Mouse (Mus musculus) c-Kit-negative CD71-positive TER-119-positive erythroid progenitor cells, embryonic 14.5 days (primary cell): ENCODE measurements around the gene Nobox.

ENCODE experiments used
- DNase-seq: peaks from one replicate; pipeline ENCODE4 v3.0.0-alpha.2; 2013; ENCODE audit warnings: low read depth, low spot score

Gene Nobox

DNA sequence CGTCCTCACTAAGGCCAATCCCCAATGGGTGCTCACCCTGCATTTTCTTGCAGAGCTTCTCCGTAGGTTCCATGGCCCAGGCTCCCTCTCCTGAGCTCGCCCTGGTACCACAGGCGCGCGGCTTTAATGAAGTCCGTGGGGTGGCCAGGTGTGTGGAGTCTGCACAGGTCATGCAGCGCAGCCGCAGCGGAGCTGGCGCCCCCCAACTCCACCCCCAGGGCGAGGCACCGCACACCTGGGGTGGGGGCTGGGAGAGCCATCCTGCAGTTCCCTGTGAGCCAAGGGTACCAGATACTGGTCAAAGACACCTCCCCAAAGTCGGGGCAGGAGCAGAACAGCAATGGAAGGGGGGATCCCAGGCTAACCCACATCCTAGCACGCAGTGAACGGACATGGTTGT, at the start of gene Nobox:
Nobox (minus strand) TSS at position 101 of the 400 bp plus-strand sequence.
- DNase-seq: no peak

DNA sequence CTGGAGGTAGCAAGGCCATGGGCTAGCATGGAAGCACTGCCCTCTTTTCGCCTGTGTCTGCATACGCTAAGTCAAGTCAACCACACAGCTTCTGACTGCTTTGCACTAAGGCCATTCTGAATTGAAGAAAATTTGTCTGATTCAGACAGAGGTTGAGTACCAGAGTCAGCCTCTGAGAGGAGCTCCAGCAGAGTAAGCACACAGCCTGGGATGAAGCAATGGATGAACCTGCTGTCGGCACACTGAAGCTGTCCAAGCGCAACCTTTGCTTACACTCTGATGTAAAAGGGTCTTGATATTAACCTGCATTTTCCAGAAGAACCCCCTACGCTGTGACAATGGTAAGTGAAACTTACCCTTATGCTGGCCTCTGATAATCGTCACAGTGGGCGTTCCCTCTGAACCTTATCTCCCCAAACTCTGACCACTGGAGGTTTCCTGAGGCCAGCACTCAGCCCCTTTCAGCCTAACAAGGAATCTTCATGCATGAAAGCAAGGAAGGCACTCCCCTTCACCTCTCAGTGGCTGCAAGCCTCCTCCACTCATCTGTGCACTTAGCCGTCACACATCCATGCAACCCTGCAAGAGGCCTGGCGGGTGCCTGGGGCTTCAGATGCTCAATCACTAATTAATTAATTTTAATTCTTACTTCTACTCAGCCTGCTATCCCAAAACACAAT, 45.3 kb upstream of the Nobox start:
- peak; percentile 8 for DNase-seq

DNA sequence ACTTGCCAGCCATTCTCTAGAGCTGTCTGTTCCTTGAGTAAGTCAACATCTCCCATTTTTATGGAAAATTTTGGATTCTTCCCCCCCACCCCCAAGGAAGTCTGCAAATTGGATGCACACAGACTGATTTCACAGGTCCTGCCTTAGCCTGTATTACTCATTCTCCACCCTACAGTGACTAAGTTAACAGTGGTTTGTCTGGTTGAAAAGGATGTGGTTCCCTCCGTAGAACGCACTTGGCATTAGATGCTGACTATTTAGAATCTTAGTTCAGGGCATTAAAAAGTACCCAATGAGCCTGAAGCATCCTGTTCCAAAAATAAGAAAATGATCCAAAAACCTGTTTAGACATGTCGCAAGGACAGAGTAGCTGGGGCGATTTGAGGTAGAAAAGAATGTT, 44.1 kb upstream of the Nobox start:
- DNase-seq: no peak

DNA sequence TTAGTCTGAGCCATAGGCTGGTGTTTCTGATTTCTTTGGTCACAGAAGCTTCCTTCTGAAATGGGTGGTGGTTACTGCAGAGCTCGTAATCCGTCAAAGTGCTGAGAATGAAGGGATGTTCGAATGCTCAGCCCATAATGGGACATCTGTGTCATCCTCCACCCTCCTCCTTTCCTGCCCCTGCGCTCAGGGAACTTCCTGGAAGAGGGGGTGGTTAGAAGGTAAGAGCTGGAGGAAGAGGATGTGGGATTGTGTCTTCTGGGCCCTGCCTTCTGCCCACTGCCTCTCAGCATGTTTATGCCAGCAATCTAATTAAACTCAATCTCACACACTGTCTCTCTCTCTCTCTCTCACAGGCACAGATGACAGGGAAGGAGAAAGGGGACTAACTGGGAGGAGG, 39.7 kb upstream of the Nobox start:
- no peak for DNase-seq

DNA sequence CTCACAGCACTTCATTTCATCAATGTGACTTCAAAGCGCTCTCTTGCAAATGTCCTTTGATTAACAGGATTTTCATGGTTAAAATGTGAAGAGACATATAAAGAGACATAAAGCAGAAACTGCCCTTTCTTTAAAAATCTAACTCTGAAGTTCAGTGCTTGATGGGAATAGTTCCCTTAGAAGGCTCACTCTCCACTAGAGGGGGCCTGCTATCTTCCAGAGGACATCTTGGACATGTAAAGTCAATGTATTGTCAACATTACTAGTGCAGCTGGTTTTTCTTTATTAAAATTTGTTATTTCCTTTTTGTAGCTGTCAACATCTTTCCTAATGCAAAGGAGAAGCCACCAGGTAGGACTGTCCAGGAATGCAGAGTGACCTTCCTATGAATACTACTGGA, 38.3 kb upstream of the Nobox start:
- DNase-seq: no peak

DNA sequence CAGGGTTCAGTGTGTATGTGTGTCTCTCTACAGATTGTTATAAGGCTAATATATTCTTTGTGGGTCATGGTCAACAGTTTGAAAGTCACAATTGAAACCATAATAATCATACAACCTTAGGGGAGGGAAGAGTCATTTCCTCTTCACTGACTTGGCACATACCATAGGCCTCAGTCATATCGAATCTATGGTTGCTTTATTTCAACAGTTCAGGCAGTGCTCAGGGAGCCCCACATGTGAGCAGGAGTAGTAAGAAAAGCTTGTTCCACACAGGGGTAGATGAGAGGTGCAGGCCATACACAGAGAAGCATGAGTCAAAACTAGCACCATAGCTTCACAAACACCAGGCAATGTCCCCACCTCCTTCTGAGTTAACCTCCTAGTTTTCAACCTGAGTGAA, 33.7 kb upstream of the Nobox start:
- DNase-seq: no peak

DNA sequence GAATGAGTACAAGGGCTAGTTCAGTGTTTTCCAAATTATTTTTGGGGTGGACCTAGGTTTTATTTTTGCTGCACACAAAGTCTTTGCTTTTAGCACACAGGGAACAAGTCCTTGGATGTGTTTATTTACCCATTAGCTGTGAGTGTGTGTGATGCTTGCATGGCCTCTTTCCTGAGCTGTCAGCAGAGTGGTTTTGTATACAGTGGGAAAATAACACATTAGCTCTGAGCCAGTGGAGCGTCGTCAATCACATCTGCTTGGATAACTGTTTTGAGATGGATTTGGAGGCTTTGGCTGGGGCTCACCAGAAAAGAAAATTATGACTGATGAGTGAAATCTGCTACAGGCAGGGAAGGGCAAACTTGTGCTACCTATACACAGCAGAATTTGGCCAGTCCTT, 33.0 kb upstream of the Nobox start:
- DNase-seq: no peak

DNA sequence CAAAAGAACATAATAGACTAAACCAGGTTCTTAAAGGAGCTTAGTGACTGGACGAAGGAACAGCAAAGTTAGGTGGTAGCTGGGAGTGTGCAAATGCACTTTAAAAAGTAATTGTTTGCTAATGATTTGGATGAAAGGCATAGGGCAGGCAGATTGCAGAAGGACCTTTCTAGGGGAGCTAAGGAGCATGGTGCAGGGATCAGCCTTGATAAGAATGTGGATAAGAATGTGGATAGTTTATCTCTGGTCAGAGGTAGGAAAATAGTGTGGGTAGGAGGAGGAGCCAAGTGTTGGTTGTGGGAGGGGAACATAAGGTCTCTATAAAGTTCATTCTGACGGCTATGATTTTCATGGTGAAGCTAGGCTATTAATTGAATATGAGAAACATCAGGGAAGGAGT, 29.4 kb upstream of the Nobox start:
- no peak for DNase-seq

DNA sequence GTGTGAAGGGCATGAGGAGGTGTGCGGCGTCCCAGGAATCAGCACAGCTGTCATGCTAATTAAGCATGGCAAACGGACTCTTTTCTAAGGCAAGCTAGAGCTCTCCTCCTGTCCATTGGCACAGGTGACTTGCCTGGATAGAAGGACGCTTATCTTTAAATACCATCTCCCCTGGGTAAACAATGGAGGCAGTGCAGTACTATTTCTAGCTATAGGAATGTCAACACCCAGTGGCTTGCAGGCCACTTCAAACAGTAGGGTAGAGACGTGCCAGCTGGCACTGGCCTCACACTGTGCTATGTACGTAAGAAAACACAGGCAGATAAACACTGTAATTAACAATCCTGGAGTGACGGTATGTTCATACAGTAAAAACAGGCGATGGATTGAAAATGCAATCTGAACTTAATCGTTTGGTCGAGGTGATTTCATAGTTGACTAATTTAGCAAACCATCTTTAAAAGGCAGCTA, 28.2 kb upstream of the Nobox start:
- DNase-seq: no peak

DNA sequence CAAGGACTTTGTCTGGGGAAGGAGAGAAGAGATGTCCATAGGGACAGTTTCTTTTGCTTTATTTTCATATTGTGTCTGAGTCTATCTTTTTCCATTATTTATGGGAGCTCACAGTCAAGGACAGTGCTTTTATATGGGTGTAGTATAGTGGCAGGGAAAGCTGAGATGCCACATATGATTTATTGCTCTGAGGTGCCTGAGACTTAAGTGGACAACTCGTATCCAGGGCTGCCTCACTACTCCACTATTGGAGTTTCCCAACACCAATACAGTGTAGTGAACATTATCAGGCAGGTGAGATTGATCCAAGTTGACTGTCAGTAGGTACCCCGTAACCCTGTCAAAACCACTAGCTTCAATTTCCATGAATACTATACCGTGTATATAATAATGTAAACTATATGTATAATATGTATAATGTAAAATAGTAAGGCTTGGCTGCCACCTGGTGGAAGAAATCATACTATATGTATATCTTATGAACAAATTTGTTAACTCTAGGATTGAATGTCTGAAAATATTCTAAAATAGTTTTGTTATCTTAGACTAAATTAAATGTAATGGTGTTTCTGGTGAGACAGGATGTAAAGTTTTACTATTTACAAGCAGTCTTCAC, 26.4 kb upstream of the Nobox start:
- no peak for DNase-seq

DNA sequence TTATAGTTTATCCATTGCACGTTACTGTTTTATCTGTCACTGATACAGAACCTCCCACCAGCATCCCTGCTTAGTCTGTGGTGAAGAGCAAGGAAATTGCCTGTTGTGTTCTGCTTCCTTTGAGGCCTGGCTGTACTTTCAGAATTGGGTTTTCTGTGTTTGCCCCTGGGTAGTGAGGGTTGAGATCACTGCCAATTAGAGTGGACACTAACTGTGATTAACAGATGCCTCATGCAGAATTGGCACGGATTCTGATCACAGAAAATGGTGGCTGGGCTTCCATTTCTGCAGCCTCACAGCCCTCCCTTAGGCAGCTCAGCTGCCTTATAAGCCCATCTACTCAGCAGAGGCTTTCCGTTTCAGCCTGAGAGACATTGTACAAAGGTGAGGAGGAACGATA, 24.1 kb upstream of the Nobox start:
- no peak for DNase-seq

DNA sequence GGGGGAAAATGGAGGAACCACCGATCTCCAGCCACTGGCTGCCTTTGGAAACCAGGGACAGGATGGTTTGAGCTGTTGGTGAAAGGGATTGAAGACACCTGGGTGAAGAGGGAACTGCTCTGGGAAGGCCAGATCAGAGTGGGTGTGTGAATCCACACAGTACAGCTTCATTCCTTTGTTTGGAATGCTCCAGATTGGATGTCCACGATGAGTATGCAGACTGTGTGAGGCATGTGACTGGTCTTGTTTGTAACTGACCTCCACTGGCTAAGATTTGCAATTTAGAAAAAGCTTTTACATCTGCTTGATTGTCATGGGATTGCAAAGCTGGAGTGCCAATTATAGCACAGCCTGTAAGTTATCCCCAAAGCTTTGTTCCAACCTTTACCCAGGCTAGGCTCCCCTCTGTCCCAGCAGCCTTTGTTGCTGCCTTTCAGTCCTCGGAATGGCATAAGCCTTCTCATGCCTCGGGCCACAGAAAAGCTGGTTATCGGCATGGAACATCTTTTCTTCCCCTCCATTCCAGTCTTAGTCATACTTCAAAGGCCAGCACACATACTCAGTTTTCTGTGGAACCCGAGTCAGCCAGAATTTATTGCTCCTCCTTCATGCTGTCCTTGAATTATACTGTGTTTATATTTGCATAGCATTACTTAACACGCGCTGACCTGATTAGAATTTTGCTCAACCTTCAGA, 3.8 kb upstream of the Nobox start:
- DNase-seq: no peak

DNA sequence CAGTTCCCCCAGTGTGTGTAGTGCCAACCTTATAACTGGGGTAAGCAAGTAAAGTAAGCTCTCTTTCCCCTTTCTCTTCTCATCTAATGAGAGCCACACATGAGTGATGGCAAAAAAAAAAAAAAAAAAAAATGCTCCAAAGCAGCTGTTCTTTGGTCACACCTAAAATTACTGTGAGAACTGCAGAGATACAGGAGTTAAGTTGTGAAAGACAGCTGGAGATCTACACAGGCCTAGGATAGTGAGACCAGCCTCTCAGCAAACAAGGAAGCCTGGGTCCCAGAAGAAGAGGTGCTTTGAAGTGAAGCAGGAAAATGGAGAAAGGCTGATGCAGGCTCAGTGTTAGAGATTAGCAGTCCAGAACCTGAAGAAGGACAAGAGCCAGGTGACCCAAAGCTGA, 3.2 kb upstream of the Nobox start:
- no peak for DNase-seq

DNA sequence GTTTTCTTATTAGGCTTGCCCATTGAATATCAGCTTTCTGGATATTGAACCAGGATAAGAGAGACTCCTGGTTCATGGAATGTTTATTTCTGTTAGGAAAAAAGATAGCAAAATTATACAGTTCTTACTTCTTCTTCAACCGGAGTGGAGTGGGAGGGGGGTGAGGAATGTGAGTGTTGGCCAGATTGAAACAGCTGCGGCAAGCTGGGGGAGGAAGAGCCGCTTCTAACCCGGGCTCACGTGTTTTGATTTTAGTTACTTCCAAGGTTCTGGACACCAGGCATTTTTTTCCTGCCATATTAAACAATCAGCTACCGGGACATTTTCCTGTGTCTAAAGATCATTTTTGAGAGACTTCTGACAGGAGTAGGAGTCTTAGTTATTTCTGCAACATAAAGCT, 717 bp upstream of the Nobox start:
- DNase-seq: no peak

DNA sequence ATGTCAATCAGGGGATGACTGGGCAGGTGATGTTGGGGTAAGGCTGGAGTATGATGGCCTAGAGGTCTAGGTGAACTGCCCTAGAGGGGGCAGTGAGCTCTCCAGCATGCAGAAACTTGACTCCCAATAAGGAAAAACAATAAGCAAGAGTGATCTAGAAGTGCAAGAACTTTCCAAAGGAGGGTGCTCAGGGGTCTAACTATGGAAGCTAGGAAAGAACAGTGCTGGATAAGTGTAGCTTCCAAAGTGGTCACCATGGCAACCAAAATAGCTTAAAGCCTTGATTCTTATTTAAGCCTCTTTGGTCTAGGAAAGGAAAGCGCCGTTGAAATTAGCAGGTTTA, 11.9 kb downstream of the Nobox start:
- DNase-seq: no peak

DNA sequence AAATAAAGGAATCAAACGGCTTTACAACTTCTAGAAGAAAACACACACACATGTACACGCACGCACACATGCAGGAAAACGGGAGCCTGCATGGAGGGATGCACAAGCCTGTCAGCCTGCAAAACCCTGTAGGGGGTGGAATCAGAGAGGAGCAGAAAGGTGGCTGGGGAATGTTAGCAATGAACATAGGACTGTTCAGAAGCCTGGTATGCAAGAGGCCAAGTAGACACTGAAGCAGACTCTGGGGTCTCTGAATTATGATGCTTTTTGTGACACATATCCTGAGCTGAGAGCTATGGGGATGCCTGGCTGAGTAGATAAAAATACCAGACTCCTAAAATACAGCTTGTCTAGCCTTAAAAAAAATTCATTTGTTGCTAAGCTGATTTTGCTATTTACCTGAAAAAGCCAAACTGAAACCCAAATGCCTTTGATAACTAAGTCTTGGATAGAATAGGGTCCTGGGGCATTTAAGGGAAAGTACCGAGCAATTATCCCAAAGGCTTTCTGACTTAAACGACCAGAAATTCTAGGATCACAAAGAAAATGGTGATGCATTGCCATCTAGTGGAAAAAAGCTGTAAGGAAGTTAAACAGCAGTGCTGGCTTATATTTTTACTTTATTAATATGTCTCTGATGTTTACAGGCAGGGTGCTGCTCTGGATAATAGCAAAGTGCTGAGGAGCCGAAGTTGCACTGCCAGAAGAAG, 12.4 kb downstream of the Nobox start:
- no peak for DNase-seq

DNA sequence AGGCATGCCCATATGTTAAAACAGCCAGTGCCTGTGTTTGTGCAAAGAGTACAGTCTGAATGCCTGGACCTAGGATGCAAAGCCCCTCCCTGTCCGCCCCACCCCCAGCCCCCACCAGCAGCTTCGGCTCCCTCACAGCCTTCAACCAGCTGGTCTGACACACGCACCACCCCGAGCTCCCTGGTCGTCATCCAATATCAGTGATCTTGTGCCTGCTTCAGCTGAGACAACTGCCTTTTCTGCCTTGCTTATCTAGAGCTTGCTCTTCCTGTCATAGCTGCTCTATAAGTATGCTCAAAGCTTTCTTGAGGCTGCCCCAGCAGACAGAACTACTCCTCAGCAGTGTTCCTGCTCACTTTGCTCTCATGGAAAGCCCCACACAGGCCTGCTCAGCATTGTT, 13.4 kb downstream of the Nobox start:
- DNase-seq: no peak

DNA sequence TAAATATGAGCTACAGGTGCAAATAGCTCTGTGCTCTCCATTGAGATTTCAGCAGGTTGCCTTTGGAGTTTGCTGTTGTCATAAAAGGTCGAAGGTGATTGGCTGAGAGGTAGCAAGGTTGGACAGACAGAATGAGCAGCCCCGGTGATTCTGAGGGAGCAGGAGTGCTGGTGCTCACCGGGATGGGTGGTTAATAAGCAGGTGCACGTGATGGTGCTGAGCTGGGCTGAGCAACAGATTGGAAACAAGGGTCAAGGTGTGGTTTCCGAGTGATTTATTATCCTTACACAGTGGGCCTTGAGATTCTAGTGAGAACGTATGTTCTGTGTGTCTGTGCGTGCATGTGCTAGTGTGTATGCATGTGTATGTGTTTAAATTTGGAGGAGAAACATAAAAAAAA, 16.2 kb downstream of the Nobox start:
- no peak for DNase-seq

DNA sequence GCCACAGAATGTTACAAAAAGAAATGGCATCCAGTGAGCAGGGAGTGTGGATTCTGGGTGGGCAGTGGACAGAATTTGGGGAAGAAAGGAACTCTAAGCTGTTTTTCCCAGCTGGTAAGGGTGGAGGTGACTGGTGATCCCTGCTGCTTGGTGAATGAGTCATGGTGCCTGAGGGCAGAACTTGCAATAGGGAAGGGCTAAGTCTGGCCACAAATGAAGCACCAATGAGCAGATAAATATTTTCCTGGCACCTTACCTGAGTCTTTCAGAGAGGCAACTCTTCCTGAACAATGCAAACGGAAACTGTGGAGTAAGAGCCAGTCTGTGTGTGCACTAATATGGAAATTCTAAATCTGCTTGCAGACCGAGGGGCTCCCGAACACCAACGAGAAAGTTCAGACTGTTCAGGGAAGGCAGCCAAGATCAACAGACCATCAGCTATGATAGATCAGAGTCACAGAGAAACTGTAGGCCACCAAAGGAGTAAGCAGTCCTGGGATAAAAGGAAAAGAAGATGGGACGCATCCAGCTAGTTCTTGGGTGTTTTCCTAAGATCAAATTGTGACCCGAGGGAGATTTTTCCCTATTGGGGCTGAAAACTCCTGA, 16.8 kb downstream of the Nobox start:
- DNase-seq: no peak

DNA sequence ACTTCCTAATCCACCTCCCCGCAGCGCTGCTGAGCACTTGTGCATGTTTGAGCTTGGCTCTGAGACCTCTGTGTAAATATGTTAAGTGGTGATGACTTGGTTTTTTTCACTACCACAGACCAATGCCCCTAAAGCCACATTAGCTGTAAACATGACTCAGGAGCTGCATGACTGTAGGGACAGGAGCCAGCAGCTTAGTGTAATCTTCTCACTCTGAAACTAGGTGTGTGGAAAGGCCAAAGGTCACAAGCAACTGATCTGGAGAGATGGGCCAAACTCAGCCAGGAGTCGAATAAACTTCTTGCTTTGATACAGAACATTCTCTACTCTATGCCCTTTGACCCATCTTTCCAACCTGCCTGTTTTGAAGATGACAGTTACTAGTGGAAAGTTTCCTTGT, 17.3 kb downstream of the Nobox start:
- DNase-seq: no peak

DNA sequence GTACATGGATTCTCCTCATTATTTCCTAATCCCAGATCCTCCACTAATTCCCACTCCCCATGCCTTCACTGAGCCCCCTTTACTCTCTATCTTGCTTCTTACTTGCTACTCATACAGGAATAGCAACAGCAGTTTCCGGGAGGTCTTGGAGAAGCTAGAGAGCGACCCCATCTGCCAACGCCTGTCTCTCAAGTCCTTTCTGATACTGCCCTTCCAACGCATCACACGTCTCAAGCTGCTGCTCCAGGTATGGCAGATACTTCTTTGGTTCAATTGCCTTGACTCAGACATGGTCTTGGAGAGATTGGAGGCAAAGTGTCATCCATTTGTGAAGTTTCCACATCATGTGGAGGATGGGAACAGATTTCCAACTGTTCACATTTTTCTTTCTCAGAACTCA, 28.9 kb downstream of the Nobox start:
- no peak for DNase-seq

DNA sequence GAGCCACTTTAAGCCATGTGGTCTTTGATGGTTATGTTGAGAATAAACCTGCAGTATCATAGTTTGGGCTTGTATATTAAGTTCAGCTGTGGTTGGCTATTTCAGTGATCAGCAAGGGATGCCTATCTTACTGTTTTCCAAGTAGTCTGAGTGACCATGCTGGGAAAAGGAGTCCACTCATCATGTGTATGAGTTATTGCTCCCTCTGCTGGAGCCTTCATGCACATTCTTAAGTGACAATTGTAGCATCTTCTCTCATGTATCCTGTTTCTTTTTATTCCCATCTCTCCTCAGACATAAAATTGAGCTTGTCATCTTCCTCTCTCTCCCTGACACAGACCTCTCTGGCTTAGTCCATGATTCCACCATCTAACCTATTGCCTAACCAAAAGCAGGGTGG, 31.1 kb downstream of the Nobox start:
- DNase-seq: no peak
